Mouse (Mus musculus) layer of hippocampus, adult 9-11 months (tissue): ENCODE measurements around the gene Ccdc28b.
A peak's percentile ranks its signal among the peaks of the same experiment; 100 is the strongest.

Experiments used
- DNase-seq: peaks from one replicate; pipeline ENCODE4 v3.0.0; 2022

Gene Ccdc28b

GRCm38 (mm10) chr4:129623681-129624091 is at the start of gene Ccdc28b:
Ccdc28b (minus strand) TSS chr4:129623947.
- peak; percentile 65 for DNase-seq

GRCm38 (mm10) chr4:129672878-129673449 is 49.2 kb upstream of the Ccdc28b start:
- no peak for DNase-seq

- DNase-seq: peak; percentile 81
These were observed 48.5 kb upstream of the Ccdc28b start, which contains the start of gene Kpna6 for GRCm38 (mm10) chr4:129672083-129672877. Kpna6 (minus strand) TSS chr4:129672767.

GRCm38 (mm10) chr4:129671491-129672082 is 47.8 kb upstream of the Ccdc28b start:
- DNase-seq: peak; percentile 27

- no peak for DNase-seq
These were observed 38.6 kb upstream of the Ccdc28b start for GRCm38 (mm10) chr4:129662255-129662813.

- DNase-seq: peak; percentile 52
These were observed 37.8 kb upstream of the Ccdc28b start for GRCm38 (mm10) chr4:129661584-129661983.

GRCm38 (mm10) chr4:129654770-129655169 is 31.0 kb upstream of the Ccdc28b start:
- no peak for DNase-seq

- DNase-seq: no peak
These were observed 26.6 kb upstream of the Ccdc28b start for GRCm38 (mm10) chr4:129650359-129650758.

GRCm38 (mm10) chr4:129648656-129649055 is 24.9 kb upstream of the Ccdc28b start:
- no peak for DNase-seq

- no peak for DNase-seq
These were observed 21.5 kb upstream of the Ccdc28b start for GRCm38 (mm10) chr4:129645204-129645603.

- no peak for DNase-seq
These were observed 18.0 kb upstream of the Ccdc28b start for GRCm38 (mm10) chr4:129641756-129642155.

GRCm38 (mm10) chr4:129640638-129641467 is 17.1 kb upstream of the Ccdc28b start, which contains the start of gene Txlna:
Txlna (minus strand) TSS chr4:129641065.
- peak; percentile 98 for DNase-seq

GRCm38 (mm10) chr4:129640101-129640637 is 16.4 kb upstream of the Ccdc28b start:
- no peak for DNase-seq

- no peak for DNase-seq
These were observed 15.5 kb upstream of the Ccdc28b start for GRCm38 (mm10) chr4:129639221-129639620.

- no peak for DNase-seq
These were observed 10.1 kb upstream of the Ccdc28b start for GRCm38 (mm10) chr4:129633852-129634251.

- DNase-seq: no peak
These were observed 8.1 kb upstream of the Ccdc28b start for GRCm38 (mm10) chr4:129631867-129632266.

- peak; percentile 64 for DNase-seq
These were observed 7.2 kb upstream of the Ccdc28b start for GRCm38 (mm10) chr4:129630944-129631343.

- no peak for DNase-seq
These were observed 2.3 kb upstream of the Ccdc28b start for GRCm38 (mm10) chr4:129626035-129626434.

- DNase-seq: no peak
These were observed 1.7 kb upstream of the Ccdc28b start for GRCm38 (mm10) chr4:129625496-129625895.

- peak; percentile 78 for DNase-seq
These were observed 1.3 kb upstream of the Ccdc28b start for GRCm38 (mm10) chr4:129625029-129625370.

GRCm38 (mm10) chr4:129624281-129625028 is 708 bp upstream of the Ccdc28b start:
- DNase-seq: peak; percentile 95
